Mouse (Mus musculus) WW6 (cell line): Measurements from ENCODE around the gene Mpp6.

Experiments used
- DNase-seq: peaks from one replicate; pipeline ENCODE4 v3.0.0-alpha.2; 2013; ENCODE audit warnings: low read depth, low spot score

The Mpp6 gene

DNA sequence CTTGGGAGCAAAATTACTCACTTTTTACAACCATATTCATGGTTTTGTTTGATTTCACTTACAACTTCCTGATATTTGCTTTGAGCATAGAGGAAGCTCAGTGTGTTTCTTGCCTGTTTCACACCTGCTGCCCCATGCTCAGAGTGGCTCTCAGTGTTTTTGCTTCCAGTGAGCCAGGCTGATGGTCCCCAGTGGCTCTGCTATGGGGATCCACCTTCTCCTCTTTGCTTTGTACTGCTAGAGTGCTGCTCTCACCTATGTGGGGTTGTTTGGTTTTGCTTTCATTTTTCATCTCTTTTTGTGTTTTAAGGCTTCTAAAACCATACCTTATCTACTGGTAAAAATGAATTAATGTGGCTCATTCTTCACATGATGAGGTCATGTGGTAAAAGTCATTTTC, 36.1 kb downstream of the Mpp6 start:
- no peak for DNase-seq

DNA sequence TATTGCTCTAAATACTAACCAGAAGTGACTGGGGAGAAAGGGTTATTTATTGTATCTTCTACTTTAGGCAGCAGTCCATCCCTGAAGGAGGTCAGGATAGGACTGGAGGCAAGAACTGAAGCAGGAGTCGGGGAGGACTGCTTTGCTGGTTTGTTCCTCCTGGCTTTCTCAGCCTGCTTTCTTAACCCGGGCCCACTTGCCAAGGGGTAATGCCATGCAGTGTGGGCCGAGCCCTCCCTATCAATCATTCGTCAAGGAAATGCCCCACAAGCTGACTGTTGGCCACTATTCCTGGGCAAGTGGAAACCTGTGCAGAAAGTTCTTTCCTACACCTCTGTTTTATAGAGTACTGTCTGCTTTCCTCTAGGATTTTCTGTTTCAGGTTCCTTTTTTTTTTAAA, 39.3 kb downstream of the Mpp6 start:
- no peak for DNase-seq

DNA sequence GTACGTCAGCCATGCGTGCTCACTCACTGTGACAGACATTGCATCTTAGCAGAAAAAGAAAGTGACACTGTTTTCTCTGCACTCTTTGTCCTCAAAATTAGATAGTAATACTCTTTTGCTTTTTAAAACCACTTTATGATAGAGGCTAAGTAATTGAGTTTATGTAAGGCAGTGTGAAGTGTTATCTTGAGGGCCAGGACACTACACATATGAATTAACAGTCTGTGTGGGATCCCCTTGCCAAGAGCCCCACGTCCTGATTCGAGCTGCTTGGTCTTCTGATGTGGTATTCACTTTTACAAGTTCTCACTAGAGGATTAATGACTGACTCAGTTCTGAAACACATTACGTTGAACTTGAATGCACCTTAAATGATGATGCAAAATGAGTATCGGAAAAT, 49.8 kb downstream of the Mpp6 start:
- DNase-seq, result no peak

DNA sequence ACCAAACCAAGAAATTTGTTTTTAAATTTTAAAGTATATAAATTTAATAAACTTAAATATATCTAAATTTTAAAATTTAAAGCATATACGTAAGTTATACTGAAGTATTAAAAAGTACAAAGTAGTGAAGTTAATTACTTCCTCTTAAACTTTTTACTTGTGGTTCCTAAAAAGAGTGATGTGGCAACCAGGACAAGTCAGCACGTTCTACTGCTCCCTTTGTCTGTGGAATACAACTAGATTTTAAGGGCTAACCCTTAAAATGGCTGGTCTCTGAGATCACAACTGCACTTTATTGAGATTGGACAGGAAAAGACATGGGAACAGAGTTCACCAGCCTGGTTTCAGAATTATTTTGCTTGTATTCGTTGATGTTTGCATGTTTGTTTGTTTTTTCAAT, 53.0 kb downstream of the Mpp6 start:
- DNase-seq, result no peak

DNA sequence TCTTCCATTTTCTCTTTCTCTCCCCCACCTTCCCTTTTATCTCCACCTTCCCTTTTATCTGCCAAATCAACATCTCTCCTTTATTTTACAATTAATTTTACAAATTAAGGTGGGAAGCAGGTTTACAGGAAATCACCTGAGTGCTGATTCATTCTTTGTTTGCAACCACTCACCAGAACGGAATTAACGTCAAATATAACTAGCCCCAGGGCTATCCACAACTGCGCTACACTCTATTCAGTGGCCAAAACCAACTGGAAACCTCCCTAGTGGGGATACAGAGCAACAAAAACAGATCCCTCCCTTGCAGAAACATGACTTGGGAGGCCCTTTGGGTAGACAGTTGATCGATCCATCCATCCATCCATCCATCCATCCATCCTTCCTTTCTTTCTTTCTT, 58.8 kb downstream of the Mpp6 start:
- DNase-seq, result no peak

DNA sequence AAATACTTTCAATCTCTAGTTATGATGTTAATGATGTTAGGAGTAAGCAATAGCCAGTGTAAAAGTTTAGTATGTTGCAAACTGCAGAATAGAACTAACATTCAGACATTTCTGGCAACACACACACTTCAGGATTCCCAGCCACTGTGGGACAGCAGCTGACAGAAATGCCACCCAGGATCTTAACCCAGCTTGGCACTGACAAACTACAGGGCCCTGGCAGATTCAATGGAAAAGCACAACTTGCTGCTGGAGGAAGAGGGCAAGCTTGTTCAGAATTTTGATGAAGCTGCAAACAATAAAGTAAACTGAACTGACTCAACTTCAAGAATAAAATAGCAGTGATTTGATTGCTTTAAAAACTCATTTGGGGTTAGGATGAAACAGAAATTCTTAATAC, 59.7 kb downstream of the Mpp6 start:
- DNase-seq, result no peak

DNA sequence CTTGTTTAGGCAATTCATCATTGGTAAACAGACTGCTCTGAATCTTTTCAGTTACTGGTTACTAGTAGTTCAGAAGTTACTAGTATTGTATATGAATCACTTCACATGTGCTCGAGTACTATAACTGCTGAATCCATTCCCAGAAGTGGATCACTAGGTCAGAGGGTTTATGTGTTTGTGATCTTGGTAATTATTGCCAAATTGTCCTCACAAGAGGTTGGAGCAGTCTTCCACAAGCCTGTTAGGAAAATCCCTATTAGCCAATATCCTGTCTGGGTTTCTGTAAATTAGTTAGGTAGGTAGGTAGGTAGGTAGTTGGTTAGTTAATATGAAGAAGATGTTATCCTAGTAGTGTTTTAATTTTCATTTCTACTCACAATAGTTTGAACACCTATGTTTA, 65.7 kb downstream of the Mpp6 start:
- no peak for DNase-seq

DNA sequence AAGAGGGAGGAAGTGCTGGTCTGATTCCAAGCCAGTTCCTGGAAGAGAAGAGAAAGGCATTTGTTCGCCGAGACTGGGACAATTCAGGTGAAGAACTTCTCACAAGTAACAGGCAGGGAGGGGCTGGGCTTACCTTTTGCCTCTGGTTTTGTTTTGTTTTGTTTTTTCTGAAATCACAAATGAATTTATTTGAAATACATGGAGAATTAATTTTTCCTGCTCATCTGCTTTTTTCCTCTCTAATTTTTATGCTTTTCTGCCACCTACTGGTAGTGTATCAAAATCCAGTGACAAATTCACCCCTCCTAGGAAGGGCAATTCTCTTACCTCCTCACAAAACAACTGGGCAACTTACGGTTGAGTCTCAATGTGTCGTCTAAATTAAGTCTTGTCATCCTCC, 70.1 kb downstream of the Mpp6 start:
- no peak for DNase-seq

DNA sequence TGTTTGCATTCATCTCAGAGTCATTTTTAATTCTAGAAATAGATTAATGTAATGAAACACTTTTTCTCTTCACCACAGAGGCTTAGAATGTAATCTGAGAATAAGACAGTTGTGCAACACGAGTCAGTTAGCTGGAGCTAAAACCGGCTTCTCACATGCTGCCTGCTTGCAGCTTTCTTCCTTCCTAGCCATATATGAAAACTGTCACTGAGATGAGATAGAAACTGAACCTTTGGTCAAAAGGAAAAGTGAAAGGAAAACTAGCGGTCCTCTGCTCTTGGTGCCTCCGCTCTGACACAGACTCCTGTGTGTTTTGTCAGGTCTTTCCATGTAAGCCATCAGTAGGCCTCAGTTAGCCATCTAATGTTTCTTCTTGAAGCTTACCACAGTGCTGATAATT, 77.9 kb downstream of the Mpp6 start:
- DNase-seq, result no peak

DNA sequence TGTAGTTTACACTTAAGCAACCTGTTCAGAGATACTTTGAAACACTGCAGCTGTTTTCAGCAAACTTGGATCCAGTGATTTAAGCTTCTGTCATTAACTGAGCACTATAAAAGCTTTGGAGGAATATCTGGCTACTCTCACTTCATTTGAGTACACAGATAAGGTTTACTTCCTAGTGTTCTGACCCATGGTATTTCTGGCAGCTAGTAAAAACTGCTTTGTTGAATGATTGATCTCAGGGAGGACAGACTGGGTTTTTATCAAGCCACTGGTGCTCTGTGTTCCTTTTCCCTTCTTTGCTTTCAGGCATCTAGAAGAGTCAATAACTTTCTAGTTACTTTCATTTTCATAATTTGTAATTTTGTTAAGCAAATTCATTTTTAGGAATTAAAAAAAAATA, 79.3 kb downstream of the Mpp6 start:
- DNase-seq, result no peak

DNA sequence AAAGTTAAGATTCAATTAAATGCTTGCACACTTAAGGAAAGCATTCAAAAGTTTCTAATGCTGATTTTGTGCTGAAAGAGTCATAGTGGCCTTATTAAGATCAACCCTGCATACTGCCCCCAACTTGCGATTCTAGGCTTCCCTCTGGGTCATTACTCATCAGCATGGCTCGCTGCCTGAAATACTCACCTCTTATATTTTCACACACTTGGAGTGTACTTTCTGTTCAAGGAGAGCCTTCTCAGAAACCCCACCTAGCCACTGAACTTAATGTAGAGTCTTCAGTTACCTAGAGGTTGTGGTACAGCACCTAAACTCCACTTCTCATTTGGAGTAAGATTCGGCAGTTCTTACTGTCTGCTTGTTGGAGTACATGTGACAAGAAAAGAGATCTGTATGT, 81.6 kb downstream of the Mpp6 start:
- no peak for DNase-seq

DNA sequence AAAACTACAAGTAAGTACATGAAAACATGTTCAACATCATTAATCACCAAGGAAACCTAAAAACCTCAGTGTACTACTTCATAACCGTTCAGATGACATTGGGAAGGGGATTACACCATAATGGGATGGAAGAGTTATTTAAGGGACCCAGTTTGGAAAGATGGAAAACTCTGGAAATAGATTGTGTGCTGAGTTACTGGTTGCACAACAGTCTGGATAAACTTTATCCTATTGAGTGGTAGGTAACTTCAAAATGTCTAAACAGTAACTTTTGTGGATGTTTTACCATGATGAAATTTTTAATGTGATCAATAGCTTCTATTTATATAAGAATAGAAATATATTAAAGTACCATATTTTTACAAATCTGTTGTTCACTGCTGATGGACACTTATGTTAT, 82.1 kb downstream of the Mpp6 start:
- DNase-seq, result no peak

DNA sequence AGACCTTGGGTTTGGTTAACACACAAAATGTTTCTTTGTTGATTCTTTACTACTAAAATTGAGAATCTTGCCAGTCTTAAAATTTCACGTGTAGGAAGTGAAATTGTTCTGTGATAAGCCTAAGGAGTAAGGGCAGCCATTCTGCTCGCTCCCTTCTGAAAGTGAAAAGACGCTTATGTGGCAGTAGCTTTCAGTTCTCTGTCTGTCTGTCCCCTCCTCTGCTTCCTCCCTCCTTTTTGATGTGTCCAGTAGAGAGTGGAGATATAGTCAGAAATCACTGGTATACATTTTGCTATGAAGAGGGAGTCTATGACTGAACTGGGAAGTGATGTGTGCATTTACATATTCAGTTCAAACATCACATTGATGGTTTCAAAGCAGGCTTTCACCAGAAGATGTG, 82.8 kb downstream of the Mpp6 start:
- DNase-seq, result no peak

DNA sequence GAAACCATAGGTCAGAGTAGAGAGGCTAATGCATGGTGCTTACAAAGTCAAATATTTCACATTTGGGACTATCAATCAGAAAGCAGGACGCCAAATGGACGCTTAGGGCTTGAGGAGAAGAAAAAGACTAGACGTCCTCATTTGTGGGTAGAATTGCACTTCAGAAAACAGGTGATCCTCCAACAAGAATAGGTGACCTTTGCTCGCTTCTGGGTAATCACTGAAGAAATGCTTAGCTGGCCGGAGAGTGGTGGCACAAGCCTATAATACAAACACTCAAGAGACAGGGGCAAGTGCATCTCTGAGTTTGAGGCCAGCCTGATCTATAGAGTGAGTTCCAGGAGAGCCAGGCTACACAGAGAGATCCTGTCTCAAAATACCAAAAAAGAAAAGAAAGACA, 83.8 kb downstream of the Mpp6 start:
- no peak for DNase-seq

DNA sequence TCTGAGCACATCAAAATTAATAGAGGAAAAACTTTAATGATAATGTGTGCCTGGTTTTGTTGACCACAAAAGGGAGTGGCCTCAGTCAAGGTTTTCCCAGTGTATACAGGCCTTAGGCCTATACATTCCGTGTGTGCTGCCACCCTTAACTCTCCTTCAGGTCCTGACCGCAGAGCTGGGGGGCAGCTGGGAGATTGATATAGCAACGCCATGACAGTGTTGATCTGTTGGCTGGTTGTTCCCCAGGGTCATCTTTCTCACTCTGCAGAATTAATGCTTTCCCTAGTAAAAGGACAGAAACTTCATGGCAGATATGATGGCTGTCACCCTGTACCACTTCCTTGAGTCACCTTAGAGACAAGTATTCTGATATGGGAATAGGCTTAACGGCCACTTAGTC, 94.3 kb downstream of the Mpp6 start:
- DNase-seq, result no peak

DNA sequence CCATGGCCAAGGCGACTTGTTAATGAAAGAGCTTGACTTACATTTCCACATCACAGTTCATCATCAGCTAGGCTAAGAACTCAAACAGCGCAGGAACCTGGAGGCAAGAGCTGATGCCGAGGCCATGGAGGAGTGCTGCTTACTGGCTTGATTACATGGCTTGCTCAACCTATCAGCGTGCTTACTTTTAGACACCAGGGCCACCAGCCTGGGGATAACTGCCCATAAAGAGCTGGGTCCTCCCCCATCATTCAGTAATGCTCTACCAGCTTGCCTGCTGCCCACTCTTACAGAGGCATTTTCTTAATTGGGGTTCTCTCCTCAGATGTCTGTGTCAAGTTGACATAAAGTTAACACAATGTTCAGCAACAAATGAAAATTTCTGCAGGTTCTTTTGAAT, 95.1 kb downstream of the Mpp6 start:
- no peak for DNase-seq

DNA sequence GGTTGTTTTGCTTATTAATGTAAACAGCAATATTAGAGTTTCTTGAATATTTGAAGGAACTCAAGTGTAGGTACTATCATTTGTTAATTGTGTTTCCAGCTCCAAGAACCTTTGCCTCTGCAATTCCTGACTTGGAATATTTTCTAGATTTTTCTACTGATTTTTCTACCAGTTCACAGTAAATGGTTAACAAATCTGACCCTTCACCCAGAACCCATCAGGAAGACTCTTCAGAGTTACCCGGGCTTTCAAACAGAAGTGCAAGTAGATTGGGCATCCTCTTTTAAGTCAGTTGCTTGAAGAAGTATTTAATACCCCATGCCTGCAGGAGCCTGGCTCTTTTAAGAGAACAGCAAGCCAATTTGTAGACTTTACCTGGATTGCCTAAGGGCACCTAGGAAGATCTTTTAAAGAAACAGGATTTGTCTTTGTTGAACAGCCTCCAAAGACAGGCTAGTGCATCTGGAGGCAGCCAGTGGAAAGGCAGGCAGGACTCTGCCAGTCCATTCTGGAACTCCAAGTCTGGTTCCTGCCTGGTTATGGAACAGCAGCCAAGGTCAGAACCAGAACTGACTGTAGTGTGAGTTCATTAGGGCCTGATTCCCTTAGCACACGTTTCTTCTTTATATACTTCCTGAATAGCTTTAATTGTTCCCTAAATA, 104.8 kb downstream of the Mpp6 start:
- DNase-seq, result no peak

DNA sequence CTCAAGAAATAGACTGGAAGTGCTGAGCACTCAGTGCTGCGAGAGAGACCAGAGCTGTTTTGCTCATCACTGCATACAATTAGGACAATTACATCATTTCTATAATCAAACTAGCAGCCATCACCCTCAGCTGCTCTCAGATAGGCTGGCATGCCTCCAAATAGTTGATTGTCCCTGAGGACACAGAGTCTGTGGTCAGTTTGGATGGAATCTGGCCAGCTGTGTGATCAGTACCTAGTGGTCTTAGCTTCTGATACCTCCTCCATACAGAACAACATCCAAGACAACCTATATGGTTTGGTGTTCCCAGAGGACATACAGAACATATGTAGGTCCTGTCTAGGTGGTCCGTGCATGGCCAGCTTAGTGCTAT, 105.3 kb downstream of the Mpp6 start:
- no peak for DNase-seq

DNA sequence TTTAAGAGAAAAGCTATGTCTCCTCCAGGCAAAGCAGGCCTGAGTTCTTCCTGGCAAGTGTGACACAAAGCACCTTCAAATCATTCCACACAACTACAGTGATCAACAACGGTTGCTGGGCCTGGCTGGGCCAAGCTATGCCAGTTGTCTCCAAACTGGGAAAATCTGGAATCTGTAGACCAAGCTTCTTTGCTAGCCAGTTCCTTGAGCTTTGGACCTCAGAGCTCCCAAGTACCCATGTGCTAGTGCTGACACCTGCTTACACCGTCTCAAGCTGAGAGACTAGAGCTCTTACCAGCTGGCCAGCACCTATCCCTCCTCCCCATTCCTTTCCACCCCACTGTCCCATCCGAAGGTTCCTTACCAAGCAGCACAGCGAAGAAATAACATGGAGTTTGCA, 105.9 kb downstream of the Mpp6 start:
- DNase-seq, result no peak

DNA sequence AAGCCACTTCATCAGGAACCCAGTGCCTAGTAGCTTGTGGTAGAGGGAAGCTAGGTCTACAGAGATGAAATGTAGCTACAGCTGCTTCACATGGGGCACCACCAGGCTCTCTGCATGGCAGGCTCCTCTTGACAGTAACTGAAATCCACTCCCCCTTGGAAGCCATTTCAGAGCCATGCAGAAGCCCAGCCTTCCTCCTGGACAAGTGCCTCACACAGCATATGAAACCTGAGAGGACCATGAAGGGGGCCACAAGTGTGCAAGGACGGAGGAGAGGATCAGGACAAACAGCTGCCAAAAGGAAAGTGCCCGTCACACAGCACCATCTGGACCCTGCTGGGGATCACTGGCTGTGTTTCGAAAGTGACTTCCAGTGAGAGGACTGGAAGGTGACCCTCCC, 108.6 kb downstream of the Mpp6 start:
- no peak for DNase-seq

DNA sequence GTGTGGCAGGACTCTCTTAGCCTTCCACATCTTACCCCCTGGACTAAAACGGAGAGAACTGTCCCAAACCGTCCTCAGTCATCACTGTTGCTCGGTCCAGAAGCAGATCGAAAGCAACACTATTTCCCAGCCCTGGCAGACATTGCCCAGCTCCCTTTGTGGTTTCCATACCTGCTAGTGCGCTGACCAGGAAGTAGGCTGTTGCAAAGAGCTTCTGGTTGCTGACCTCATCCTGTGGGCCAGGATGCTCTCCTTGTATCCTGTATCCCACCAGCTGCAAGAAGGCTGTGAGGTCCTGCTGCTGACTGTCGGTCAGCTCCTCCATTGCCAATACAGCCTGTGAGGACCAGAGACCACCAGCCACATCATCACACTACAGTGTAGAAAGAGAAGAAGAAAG, 109.0 kb downstream of the Mpp6 start:
- no peak for DNase-seq

DNA sequence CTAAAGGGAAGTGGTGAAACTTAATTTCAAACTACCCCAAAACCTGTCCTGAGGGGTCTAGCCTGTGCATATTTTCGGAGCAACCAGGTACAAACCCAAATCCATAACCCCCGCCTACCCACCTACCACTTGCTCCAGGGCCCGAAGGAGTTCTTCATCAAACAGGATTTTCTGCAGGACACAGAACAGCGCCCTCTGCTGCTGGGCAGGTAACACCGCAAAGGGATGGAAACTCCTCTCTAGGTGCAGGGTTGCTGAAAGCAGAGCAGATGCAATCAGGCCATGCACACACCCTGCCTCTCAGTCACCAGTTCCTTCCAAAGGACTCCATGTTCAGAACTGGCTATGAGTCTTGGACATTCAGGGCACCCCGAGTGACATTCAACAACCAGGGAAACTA, 110.8 kb downstream of the Mpp6 start:
- peak; percentile 14 for DNase-seq

DNA sequence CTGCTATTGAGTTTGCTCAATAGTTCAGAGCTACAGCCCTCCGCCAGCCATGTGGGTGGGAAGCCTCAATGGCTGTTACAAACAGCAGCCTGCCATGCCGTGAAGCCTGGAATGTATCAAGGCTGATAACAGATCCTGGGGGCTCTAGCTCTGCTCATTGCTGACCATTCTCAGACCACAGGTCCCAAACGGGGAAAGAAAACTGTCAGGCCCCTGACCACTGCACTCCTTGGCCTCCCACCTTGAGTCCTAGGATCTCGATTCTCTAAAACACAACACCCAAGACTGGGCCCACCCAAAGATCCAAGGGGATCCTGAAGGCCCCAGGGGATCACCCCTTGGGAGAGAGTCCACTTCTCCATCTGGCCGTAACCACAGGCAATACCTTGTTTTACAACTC, 112.3 kb downstream of the Mpp6 start:
- DNase-seq, result no peak

DNA sequence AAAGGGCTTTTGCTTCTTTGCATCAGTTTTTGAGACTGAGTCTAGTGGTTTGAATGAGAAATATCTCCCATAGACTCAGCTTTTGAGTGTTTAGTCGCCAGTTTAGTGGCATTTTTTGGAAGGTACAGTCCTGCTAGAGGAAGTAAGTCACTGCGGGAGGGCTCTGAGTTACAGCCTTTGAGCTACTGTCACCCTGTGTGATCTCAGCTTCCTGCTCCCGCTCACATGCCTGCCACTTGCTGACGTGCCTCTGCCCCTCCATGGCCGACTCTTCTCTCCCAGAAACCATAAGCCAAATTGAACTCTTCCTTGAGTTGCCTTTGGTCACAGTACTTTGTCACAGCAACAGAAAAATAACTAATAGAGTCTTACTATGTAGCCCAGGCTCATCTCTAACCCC, 112.9 kb downstream of the Mpp6 start:
- DNase-seq, result no peak

DNA sequence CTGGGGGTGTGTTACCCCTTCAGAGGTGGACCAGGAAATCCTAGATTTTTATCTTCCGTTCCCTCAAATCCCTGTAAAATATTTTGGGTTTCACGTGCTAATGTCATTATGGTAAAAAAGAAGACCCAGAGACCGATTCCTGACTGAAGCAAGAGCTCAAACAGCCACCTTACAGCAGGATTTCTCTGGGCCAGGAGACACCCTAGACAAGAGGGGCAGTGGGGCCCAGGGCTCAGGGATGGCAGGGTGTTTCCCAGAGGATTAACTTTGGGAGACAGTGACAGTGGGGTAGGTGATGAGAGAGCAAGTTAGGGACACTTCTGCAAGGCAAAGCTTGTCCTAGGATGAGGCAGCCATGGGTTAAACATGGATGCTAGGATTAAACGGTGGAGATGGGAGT, 113.6 kb downstream of the Mpp6 start:
- DNase-seq, result no peak
